Mouse (Mus musculus) bone marrow macrophage, adult 2 months (primary cell): Measurements from ENCODE around the gene 1500009C09Rik. TPM values are rescaled to one million over a fixed set of nuclear protein-coding genes. Genes with fewer than 3 reads are reported as not detected.

ENCODE experiments used
- H3K27ac ChIP-seq: 2 replicates; pipeline ENCODE4 v1.5.1; 2012; ENCODE audit warnings: low read depth, low read length; ENCODE audit not compliant: insufficient read depth
- H3K4me1 ChIP-seq: 2 replicates; pipeline ENCODE4 v1.6.1; 2012; ENCODE audit warnings: low read length; ENCODE audit not compliant: control insufficient read depth, insufficient read depth
- H3K4me3 ChIP-seq: 2 replicates; pipeline ENCODE4 v1.5.1; 2012; ENCODE audit warnings: mild to moderate bottlenecking, low read length, moderate library complexity; ENCODE audit not compliant: insufficient read depth
- CTCF ChIP-seq: IDR thresholded peaks from 2 replicates; pipeline ENCODE4 v1.5.1; 2012; ENCODE audit warnings: low read depth, mild to moderate bottlenecking, low read length, moderate library complexity
- POLR2A ChIP-seq: IDR thresholded peaks from 2 replicates; pipeline ENCODE4 v1.6.1; 2012; ENCODE audit warnings: mild to moderate bottlenecking, low read depth, low read length, borderline replicate concordance
- polyA plus RNA-seq: library from polyadenylated mRNA; stranded (reverse); fragments of >200 nt; gene quantifications from 2 replicates; pipeline ENCODE4 v1.2.4, GENCODE M21; 2012; ENCODE audit not compliant: missing spikeins, insufficient read depth, insufficient read length

Gene 1500009C09Rik
- polyA plus RNA-seq, 1 experiment, result not detected

GRCm38 (mm10) chr15:82210801-82211200, 41.4 kb upstream of the 1500009C09Rik start:
- TF ChIP-seq CTCF, result no peak
- no peak overlapping the region for H3K27ac ChIP-seq
- H3K4me1 ChIP-seq, result no peaks in the 10 kb centered on the region
- H3K4me3 ChIP-seq, result no peak overlapping the region

GRCm38 (mm10) chr15:82211281-82211680, 40.9 kb upstream of the 1500009C09Rik start:
- Histone ChIP-seq H3K4me1 (no peaks in the 10 kb centered on the region), H3K27ac (no peak overlapping the region), H3K4me3 (peak overlapping the region; percentile 26)
- TF ChIP-seq CTCF (no peak), POLR2A (no peak)

- H3K27ac ChIP-seq, result no peak overlapping the region
- TF ChIP-seq CTCF (no peak), POLR2A (no peak)
- H3K4me3 ChIP-seq, result peak overlapping the region; percentile 26
- H3K4me1 ChIP-seq, result no peaks in the 10 kb centered on the region
Observed at GRCm38 (mm10) chr15:82211911-82212751, 40.1 kb upstream of the 1500009C09Rik start.

GRCm38 (mm10) chr15:82212752-82213063, 39.5 kb upstream of the 1500009C09Rik start, which contains the start of gene Shisa8:
Shisa8 (minus strand) TSS chr15:82212815.
- peak within 1 kb of the TSS; percentile 26 for H3K4me3 ChIP-seq
- TF ChIP-seq CTCF, result no peak
- TF ChIP-seq POLR2A, result no peak

GRCm38 (mm10) chr15:82213222-82213621, 39.0 kb upstream of the 1500009C09Rik start:
- Histone ChIP-seq H3K4me3 (no peak overlapping the region), H3K4me1 (no peaks in the 10 kb centered on the region), H3K27ac (no peak overlapping the region)
- TF ChIP-seq POLR2A (no peak), CTCF (no peak)

More at GRCm38 (mm10) chr15:82212752-82213063, 39.5 kb upstream of the 1500009C09Rik start, which contains the start of gene Shisa8:
- Histone ChIP-seq H3K27ac (no peak within 1 kb of the TSS), H3K4me1 (no peaks in the 10 kb centered on the region)

GRCm38 (mm10) chr15:82215332-82216046, 36.7 kb upstream of the 1500009C09Rik start:
- Histone ChIP-seq H3K27ac (no peak overlapping the region), H3K4me3 (no peak overlapping the region), H3K4me1 (peaks cover 10% of the 10 kb centered on the region)
- TF ChIP-seq CTCF (no peak), POLR2A (no peak)

- TF ChIP-seq POLR2A (no peak), CTCF (no peak)
- no peak overlapping the region for H3K4me3 ChIP-seq
- no peak overlapping the region for H3K27ac ChIP-seq
- H3K4me1 ChIP-seq, result peaks cover 10% of the 10 kb centered on the region
Observed at GRCm38 (mm10) chr15:82216142-82216827, 35.9 kb upstream of the 1500009C09Rik start.

GRCm38 (mm10) chr15:82217039-82217438, 35.2 kb upstream of the 1500009C09Rik start:
- TF ChIP-seq CTCF, result no peak
- no peak for TF ChIP-seq POLR2A
- Histone ChIP-seq H3K27ac (no peak overlapping the region), H3K4me3 (no peak overlapping the region), H3K4me1 (peaks cover 10% of the 10 kb centered on the region)

- H3K4me1 ChIP-seq, result peaks cover 10% of the 10 kb centered on the region
- TF ChIP-seq POLR2A, result no peak
- TF ChIP-seq CTCF, result no peak
- H3K4me3 ChIP-seq, result no peak overlapping the region
- H3K27ac ChIP-seq, result no peak overlapping the region
Observed at GRCm38 (mm10) chr15:82217980-82218379, 34.2 kb upstream of the 1500009C09Rik start.
